ENCODE assay signal across 20 mouse cellular contexts in the genomic region with DNA sequence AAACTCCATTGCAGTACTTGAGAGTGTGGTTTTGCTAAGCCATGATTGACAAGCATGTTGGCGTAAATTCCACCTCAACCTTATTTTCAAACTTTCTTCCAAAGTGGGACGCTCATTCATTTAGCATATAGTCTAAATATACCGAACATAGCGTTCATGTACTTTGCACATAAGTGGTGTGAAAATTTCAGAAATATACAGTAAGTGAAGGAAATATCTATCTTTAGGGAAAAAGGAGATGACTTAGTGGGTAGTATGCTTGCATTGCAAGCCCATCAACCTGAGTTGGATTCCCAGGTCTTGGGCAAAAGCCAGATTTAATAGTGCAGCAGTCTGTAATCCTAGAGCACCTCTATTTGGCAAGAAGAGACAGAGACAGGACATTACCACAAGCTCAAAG.
DNase-seq lines count a peak whose midpoint lies in the region; TF ChIP-seq lines count a peak whose summit lies in the region.
"Had no signal": no experiment of that assay in that cellular context is flagged by ENCODE, and none has a peak within 500 bp of the region (broad histone marks: within the 10 kb centered on the region; RNA-seq: fewer than 3 reads in every experiment).

No protein-coding gene starts in this region.

- H3K4me3 ChIP-seq in left cerebral cortex, adult 2 months: no peak overlapping the region
- H3K4me3 ChIP-seq: embryonic facial prominence, embryonic 13.5 days; embryonic facial prominence, embryonic 15.5 days; erythroblast, embryonic 14.5 days; forebrain, embryonic 10.5 days; forebrain, embryonic 12.5 days had no signal

- H3K27ac ChIP-seq in left cerebral cortex, adult 2 months: 0 out of 2 replicates have a peak overlapping the region, but pooled peaks have one; percentile 41
- H3K27ac ChIP-seq: embryonic facial prominence, embryonic 13.5 days; embryonic facial prominence, embryonic 15.5 days; forebrain, embryonic 10.5 days; forebrain, embryonic 12.5 days had no signal

- DNase-seq in cerebellum, postnatal 10 days: peak; percentile 3 to 4
- DNase-seq in cerebellum, adult 11 months: no peak
- DNase-seq in left cerebral cortex, adult 2 months (ENCODE audit: extremely low spot score in 1 of 2, low spot score in 2 of 2): no peak
- DNase-seq in left cerebral cortex, postnatal 4 days: no peak
- peak; percentile 27 for DNase-seq in brain, adult 2 months (ENCODE audit: low read depth, low spot score)
- DNase-seq: adrenal gland, adult 8-10 months; adrenal gland, postnatal 14 days; adrenal gland, postnatal 36 days; B cell, adult 2 months; cerebellum, adult 11-12 months; cerebellum, adult 2 months; cerebellum, adult 9-10 months; cerebellum, postnatal 14 days; cerebellum, postnatal 36 days; embryo, embryonic 11 days had no signal

- intact Hi-C loops in left cerebral cortex, adult 2 months (cut with DNase I): no loop called here
- intact Hi-C loops in left cerebral cortex, postnatal 4 days (cut with DNase I): no loop called here

- no peak for TF ChIP-seq CTCF in left cerebral cortex, adult 2 months (IDR thresholded peaks at IDR 0.05)

Comparison
In these comparisons a context has a peak if more than half of its experiments do, and no peak if none do; other contexts are left out.
1. DNase-seq: peak in cerebellum, postnatal 10 days (2 of 2) and brain, adult 2 months (single experiment); none in cerebellum, adult 11 months (single experiment), left cerebral cortex, adult 2 months (0 of 2) and left cerebral cortex, postnatal 4 days (single experiment).